Mouse (Mus musculus) neural tube, embryonic 12.5 days (tissue): ENCODE data around the gene Enpp6. TPM values are rescaled to one million over a fixed set of nuclear protein-coding genes. Genes with fewer than 3 reads are reported as not detected.

Experiments used
- ATAC-seq: fragments of 200-750 bp; cut with Nextera tagmentation; 2 replicates; pipeline ENCODE4 v1.8.0; 2017; ENCODE audit warnings: low read depth, mild to moderate bottlenecking, moderate TSS enrichment, moderate library complexity; ENCODE audit not compliant: low FRiP score
- H3K27ac ChIP-seq: fragments of 300-500 bp; sonication (generic); 2 replicates; pipeline ENCODE4 v1.5.1; 2016
- H3K27me3 ChIP-seq: fragments of 300-500 bp; sonication (generic); replicated peaks from 2 replicates; pipeline ENCODE4 v1.6.1; 2016; ENCODE audit warnings: mild to moderate bottlenecking
- H3K36me3 ChIP-seq: fragments of 300-500 bp; sonication (generic); 2 replicates; pipeline ENCODE4 v1.6.1; 2016; ENCODE audit warnings: mild to moderate bottlenecking
- H3K4me1 ChIP-seq: fragments of 300-500 bp; sonication (generic); 2 replicates; pipeline ENCODE4 v1.6.1; 2016
- H3K4me2 ChIP-seq: fragments of 300-500 bp; sonication (generic); replicated peaks from 2 replicates; pipeline ENCODE4 v1.6.1; 2016; ENCODE audit warnings: mild to moderate bottlenecking
- H3K4me3 ChIP-seq: fragments of 300-500 bp; sonication (generic); 2 replicates; pipeline ENCODE4 v1.5.1; 2016
- H3K9ac ChIP-seq: fragments of 300-500 bp; sonication (generic); 2 replicates; pipeline ENCODE4 v1.6.1; 2016; ENCODE audit warnings: mild to moderate bottlenecking
- H3K9me3 ChIP-seq: fragments of 300-500 bp; sonication (generic); 2 replicates; pipeline ENCODE4 v1.6.1; 2016; ENCODE audit warnings: mild to moderate bottlenecking
- WGBS: fragments of 180-500 bp; shearing (Covaris S2); methylation state at CpG from one replicate; pipeline ENCODE4 v1.1.7; 2016; 5-methylcytosine and 5-hydroxymethylcytosine counted together
- polyA plus RNA-seq: library from polyadenylated mRNA; unstranded; fragments of >200 nt; fragmentation: Nextera tagmentation; extraction: Ambion mirVana; gene quantifications from 2 replicates; pipeline ENCODE4 v1.2.1, GENCODE M21; 2016

Gene Enpp6
- 0.22 and 0.23 TPM in 2 replicates for polyA plus RNA-seq

DNA sequence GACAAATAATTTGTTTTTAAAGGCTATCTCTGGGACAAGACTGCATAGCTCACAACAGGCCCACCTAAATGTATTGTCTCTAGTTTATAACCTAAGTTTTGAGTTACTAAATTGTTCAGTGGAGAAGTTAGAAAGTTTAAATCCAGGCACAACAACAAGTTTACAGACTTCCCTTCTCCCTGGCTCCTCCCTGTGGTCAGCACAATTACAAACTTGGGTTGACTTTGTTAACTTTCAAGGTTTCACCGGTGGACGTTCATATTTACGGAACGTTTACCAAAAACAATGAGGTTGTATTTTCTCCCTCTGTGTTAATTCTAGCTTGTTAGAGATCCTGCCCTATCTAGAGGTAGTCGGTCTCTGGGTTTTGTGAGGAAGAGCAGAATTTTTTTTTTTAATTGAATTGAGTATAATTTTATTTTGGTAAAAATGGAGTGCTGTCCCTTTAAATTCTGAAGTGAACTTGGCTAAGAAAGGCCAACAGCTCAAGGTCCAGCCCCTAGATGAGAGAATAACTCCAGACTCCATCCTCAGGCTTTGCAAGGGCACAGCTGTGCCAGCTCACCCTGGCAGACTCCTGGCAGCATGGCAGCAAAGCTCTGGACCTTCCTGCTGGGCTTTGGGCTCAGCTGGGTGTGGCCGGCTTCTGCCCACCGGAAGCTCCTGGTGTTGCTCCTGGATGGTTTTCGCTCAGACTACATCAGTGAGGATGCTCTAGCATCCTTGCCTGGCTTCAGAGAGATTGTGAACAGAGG, at the start of gene Enpp6:
TSS of gene Enpp6 (plus strand) at position 502 of the 755 bp plus-strand sequence.
- Histone ChIP-seq H3K9ac (no peak within 1 kb of the TSS), H3K4me2 (no peak within 1 kb of the TSS), H3K4me3 (no peak within 1 kb of the TSS), H3K9me3 (no peaks in the 10 kb centered on the region), H3K27me3 (no peaks in the 10 kb centered on the region), H3K4me1 (no peaks in the 10 kb centered on the region), H3K36me3 (no peaks in the 10 kb centered on the region), H3K27ac (no peak within 1 kb of the TSS)
- 85% methylated on average over 8 of the region's 8 CpGs for WGBS
- ATAC-seq = no peak

DNA sequence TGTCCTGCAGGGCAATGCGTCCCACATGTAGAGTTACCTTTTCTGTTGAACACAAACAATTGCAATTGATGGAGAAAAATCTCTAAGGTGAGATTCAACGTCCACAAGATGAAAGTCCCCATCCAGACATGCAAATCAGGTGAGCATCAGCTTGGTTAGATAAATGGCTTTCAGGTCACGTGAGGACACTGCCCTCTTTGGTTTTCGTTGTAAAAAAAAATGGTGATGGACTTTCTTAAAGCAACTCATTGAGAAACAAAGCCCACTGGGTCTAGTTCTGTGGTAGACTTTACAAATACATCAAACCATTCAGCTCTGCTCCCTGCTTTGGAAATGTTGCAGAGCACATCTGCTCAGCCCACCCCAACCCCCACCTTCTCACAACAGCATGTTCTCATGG, 48.5 kb upstream of the Enpp6 start:
- no peak overlapping the region for H3K4me3 ChIP-seq
- no peak overlapping the region for H3K4me2 ChIP-seq
- 84% methylated on average over 4 of the region's 4 CpGs for WGBS
- no peak overlapping the region for H3K27ac ChIP-seq
- no peaks in the 10 kb centered on the region for H3K36me3 ChIP-seq
- H3K4me1 ChIP-seq = no peaks in the 10 kb centered on the region
- H3K27me3 ChIP-seq = no peaks in the 10 kb centered on the region
- ATAC-seq = no peak
- H3K9me3 ChIP-seq = no peaks in the 10 kb centered on the region
- no peak overlapping the region for H3K9ac ChIP-seq

DNA sequence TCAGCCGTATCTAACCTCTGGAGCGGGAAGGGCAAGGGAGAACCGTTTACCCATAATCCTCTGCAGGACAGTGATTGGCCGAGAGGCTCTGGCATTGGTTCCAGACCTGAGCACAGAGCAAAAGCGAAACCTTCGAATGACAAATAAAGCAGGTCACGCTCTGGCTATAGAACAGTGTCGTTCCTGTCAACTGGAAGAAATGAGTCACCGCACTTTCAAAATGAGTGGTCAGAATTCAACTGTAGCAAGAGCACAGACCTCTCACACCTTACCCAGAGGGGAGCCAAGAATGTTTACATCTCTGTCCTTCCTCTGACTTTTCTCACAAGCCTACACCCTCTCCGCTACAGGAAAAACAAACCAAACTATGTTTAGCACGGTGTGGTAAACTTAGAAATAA, 45.4 kb upstream of the Enpp6 start:
- Histone ChIP-seq H3K4me1 (no peaks in the 10 kb centered on the region), H3K4me2 (no peak overlapping the region), H3K27ac (no peak overlapping the region), H3K9me3 (no peaks in the 10 kb centered on the region), H3K4me3 (no peak overlapping the region), H3K9ac (no peak overlapping the region), H3K36me3 (no peaks in the 10 kb centered on the region), H3K27me3 (no peaks in the 10 kb centered on the region)
- WGBS = 61% methylated on average over 11 of the region's 11 CpGs
- 0 out of 2 replicates have a peak, but pooled peaks have one; percentile 25 for ATAC-seq

DNA sequence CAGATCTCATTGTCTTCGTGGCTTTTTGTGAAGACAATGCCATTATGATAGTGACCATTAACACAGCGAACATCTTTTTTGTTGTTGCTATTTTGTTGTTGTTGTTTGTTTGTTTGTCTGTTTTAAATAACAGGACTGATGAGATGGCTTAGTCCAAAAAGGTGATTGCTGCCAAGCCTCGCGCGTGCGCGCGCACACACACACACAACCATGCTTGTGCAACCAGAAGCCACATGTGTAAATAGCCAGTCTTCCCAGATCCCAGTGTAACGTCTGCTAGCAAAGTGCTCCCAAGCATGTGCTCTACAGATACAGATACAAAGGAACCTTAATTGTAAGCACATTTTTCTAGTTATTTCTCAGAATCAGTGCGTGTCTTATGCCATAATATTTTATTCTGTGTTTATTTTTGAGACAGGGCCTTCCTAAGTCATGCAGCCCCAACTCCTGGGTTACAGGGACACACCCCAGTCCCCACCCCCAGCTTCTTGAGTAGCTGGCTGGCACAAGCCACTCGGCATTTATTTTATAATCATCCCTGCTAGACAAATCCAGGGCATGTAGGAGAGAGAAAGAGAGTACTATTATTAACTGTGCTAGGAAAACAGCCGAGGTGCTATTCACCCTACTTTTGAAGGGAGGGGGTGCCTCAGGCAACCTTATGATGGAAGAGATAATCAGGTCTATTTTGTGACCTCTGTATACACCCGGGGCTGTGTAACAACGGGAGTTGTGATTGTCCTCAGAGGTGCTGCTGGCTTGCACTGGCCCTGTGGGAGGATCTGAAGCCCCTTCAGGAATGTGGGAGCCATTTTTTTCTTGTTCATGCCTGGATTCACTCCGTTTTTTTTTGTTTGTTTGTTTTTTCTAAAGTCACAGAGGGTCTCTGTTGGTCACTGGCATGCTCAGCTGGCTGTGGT, 44.7 kb upstream of the Enpp6 start:
- H3K36me3 ChIP-seq = no peaks in the 10 kb centered on the region
- H3K4me3 ChIP-seq = no peak overlapping the region
- H3K27ac ChIP-seq = no peak overlapping the region
- no peaks in the 10 kb centered on the region for H3K27me3 ChIP-seq
- no peak overlapping the region for H3K4me2 ChIP-seq
- 77% methylated on average over 15 of the region's 15 CpGs for WGBS
- H3K9me3 ChIP-seq = no peaks in the 10 kb centered on the region
- no peak overlapping the region for H3K9ac ChIP-seq
- no peak for ATAC-seq
- H3K4me1 ChIP-seq = no peaks in the 10 kb centered on the region

DNA sequence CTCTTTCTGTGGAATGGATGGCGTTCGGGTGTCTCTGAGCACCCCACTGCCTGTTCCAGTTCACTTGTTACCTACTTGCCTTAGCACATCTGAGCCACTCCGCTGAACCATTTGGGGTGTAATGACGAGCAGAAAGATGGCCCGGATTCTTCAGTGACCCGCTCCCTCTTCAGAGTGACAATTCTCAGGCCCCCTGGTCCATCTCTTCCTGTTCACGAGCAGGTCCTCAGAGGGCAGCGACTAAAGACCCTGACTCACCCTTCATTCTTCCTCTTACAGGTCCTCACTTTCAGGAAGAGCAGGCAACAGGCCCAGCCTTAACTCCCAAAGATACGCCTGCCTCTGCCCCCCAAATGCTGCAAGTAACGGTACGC, 44.0 kb upstream of the Enpp6 start:
- Histone ChIP-seq H3K4me1 (no peaks in the 10 kb centered on the region), H3K9ac (no peak overlapping the region), H3K27ac (no peak overlapping the region), H3K4me2 (no peak overlapping the region), H3K36me3 (no peaks in the 10 kb centered on the region), H3K9me3 (no peaks in the 10 kb centered on the region), H3K4me3 (no peak overlapping the region), H3K27me3 (no peaks in the 10 kb centered on the region)
- WGBS = 81% methylated on average over 11 of the region's 11 CpGs
- no peak for ATAC-seq

DNA sequence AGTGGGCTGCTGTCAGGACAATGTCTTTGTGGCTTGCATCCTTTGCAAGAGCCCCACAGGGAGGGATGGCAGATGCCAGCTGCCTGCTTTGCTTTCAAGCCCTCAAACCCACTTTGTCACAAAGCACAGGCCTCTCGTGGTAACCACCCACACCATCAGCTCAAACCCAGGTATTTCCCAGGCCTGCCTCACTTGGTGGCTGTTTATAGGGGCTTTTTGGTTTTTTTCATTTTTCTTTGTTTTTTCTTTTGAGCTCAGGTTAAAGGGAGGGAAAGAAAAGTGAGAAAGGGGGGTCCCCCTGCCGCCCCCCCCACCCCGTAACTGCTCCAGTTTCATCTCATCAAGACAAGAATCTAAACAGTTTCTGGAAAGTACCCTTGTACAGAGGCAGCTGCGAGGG, 43.4 kb upstream of the Enpp6 start:
- Histone ChIP-seq H3K4me3 (no peak overlapping the region), H3K27me3 (no peaks in the 10 kb centered on the region), H3K4me1 (no peaks in the 10 kb centered on the region), H3K27ac (no peak overlapping the region), H3K9me3 (no peaks in the 10 kb centered on the region), H3K4me2 (no peak overlapping the region), H3K36me3 (no peaks in the 10 kb centered on the region), H3K9ac (no peak overlapping the region)
- WGBS = 92% methylated on average over 4 of the region's 4 CpGs
- no peak for ATAC-seq

DNA sequence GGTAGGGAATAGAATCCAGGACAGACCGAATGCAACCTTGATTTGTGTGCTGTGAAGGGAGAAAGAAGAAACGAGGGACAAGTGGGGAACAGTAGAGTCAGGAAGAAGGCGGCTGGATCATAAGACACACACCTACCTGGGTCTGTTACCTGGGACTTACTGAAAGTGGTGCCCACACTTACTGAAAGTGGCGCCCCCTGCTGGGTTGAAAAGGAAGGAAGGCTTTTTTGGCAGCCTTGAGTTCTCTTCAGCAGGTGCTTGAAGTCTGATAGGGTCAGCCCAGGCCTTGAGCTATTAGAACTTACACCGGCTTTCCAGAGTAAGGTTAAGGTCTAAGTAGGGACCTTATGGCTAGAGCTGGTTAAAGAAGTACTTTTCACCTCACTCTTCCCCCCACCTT, 40.5 kb upstream of the Enpp6 start:
- no peaks in the 10 kb centered on the region for H3K36me3 ChIP-seq
- no peak for ATAC-seq
- no peak overlapping the region for H3K27ac ChIP-seq
- no peak overlapping the region for H3K4me3 ChIP-seq
- no peaks in the 10 kb centered on the region for H3K27me3 ChIP-seq
- H3K4me2 ChIP-seq = no peak overlapping the region
- no peaks in the 10 kb centered on the region for H3K4me1 ChIP-seq
- 76% methylated on average over 5 of the region's 5 CpGs for WGBS
- no peaks in the 10 kb centered on the region for H3K9me3 ChIP-seq
- no peak overlapping the region for H3K9ac ChIP-seq

DNA sequence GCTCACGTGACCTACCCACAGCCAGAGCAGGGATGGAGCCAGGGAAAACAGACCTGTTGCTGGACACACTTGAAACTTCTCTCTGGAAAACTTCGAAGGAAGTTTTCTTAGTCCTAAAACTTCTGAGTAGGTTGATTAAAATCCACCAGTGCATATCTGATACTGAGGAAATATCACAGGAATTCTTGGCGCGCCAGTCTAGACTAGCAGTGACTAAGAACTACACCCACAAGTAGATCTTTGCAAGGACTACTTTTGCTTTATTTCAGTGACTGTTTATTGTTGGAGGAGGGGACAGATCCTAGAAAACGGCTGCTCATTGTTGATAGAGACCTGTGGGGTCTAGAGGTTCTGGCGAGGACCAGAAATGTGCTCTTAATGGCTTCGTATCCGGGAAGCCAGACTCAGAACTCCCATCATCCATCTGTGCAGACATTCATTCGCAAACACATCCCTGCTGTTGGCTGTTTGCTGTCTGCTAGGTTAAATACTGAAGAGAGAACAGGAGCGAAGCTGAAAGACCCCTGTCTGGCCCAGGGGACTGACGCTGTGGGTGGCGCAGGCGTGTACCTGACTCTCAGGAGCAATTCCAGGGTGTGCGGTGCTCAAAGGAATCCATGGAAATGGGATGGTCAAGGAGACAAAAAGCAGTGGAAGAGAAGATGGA, 38.5 kb upstream of the Enpp6 start:
- no peaks in the 10 kb centered on the region for H3K36me3 ChIP-seq
- H3K4me3 ChIP-seq = no peak overlapping the region
- H3K4me2 ChIP-seq = no peak overlapping the region
- 82% methylated on average over 14 of the region's 14 CpGs for WGBS
- H3K27ac ChIP-seq = no peak overlapping the region
- H3K4me1 ChIP-seq = no peaks in the 10 kb centered on the region
- no peak for ATAC-seq
- no peak overlapping the region for H3K9ac ChIP-seq
- H3K27me3 ChIP-seq = no peaks in the 10 kb centered on the region
- H3K9me3 ChIP-seq = no peaks in the 10 kb centered on the region

DNA sequence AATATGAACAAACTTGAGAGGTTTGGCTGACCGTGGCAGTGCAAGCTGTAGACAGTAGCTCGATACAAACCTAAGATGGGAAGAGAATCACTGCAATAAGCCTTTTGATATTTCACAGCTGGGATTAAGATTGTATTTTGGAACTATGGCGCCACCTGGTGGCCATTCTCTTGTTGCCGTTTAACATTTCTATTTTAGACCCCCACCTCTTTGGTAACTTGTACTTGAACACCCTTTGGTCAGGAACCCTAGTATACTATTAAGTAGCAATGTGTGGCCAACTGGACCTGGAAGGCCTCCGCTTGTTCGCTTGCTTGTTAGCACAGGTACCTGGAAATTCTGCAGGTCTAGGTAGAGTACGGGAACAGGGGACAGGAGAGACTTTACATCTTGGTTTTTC, 33.2 kb upstream of the Enpp6 start:
- Histone ChIP-seq H3K4me1 (no peaks in the 10 kb centered on the region), H3K36me3 (no peaks in the 10 kb centered on the region), H3K4me2 (no peak overlapping the region), H3K9ac (no peak overlapping the region), H3K27me3 (no peaks in the 10 kb centered on the region), H3K9me3 (no peaks in the 10 kb centered on the region), H3K27ac (no peak overlapping the region), H3K4me3 (no peak overlapping the region)
- ATAC-seq = peak; percentile 48; the same call in 1 of the 2 replicates
- WGBS = 19% methylated on average over 7 of the region's 7 CpGs

DNA sequence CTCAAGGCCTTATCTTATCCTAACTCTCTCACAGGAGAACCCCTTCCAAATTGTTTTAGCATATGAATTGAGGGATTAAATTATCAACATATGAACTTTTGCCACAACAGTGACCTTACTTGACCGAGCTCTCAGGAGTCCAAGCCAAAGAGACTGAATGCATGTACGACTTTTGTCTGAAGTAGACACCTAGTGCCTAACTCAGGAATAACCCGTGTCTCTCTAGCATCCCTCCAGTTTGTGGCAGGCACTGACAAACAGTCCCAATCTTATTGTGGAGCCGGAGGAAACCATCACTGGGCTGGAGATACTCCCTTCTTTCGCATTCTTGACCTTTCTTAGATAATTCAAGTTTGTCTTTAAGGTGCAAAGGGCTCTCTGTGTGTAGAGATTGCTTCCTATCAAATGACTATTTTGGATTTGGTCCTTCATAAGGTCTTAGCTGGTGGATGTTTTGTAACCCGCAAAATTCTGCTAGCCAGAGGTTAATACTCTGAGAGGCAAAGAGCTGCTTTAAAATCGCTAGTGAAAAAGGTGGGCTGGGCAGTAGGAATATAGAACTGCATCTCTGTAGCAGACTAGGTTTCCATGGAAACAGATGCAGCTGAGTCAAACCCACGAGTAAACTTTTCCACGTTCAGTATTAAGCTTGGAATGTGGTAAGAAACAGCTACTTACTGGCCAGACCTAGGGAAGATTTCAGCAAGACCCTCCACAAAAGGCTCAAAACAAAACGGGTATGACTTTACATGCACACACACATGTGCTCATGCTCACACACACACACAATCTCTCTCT, 23.9 kb upstream of the Enpp6 start:
- Histone ChIP-seq H3K4me1 (no peaks in the 10 kb centered on the region), H3K27me3 (no peaks in the 10 kb centered on the region), H3K9ac (no peak overlapping the region), H3K4me3 (no peak overlapping the region), H3K4me2 (no peak overlapping the region), H3K27ac (no peak overlapping the region), H3K36me3 (no peaks in the 10 kb centered on the region), H3K9me3 (no peaks in the 10 kb centered on the region)
- ATAC-seq = no peak
- WGBS = 60% methylated on average over 10 of the region's 10 CpGs

DNA sequence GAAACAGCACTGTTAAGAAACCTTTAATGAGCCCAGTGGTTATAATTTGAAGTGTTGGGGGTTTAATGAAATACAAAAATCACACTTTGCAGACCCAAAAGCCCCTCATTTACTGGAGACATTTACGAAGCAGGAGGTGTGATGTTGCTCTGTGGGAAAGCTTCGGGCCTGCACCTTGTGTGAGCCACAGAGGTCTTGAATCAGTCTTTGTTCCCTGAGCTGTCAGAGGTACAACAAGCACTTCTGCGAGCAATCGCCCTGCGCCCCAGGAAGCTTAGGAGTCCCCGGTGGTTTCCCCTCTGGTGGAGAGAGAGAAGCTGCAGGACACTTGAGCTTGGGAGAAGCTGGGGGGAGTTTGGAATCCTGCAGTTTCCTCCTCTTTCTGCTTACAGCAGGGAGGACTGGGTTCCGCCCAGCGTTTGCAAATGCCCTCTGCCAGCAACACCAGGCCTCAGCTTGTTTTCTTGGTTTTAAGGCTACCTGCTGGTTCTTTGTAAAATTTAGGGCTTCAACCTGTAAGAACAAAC, 23.0 kb upstream of the Enpp6 start:
- Histone ChIP-seq H3K9ac (no peak overlapping the region), H3K9me3 (no peaks in the 10 kb centered on the region), H3K27ac (no peak overlapping the region), H3K27me3 (no peaks in the 10 kb centered on the region), H3K4me3 (no peak overlapping the region), H3K4me1 (no peaks in the 10 kb centered on the region), H3K36me3 (no peaks in the 10 kb centered on the region), H3K4me2 (no peak overlapping the region)
- 39% methylated on average over 8 of the region's 8 CpGs for WGBS
- ATAC-seq = no peak
